Mouse (Mus musculus): Measurements from ENCODE around the gene Frmd4a.

DNA sequence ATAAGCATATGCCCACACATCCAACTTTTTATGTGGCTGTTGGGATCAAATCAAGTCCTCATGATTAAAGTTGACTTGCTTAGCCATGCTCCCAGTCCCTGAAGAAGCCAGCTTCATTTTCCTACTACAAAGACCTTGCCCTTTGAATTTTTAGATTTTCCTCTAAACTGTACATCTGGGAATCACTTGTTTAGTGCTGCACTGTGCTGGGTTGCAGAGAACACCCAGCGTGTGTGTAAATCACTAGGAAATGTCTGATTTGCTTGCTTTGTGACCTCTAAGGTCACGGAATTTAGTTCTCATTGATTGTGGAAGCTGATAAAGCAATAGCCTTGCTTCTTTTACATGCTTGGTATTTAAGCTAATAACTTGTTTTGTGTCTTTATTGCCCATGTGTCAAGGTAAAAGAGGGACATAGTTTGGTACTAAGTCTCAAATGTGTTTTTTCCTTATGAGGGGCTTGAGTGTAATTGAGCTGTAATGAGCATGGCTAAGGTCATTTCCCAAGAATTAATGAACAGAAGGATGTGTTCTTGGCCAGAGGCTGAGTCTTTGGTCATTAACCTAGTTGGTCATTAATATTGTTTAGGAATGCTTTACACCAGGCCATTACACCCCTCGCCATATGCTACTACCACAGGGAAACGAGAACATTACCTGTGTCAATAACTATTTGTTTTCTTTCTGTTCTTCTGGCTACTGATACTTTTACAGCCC is 11.7 kb downstream of the Frmd4a start:
- TF ChIP-seq CTCF (IDR thresholded peaks at IDR 0.05; ENCODE audit: low read depth, low read length), result no peak
- no peak for TF ChIP-seq GATA1 (IDR thresholded peaks at IDR 0.05; ENCODE audit: borderline replicate concordance, low read length)
- no peak for TF ChIP-seq POLR2AphosphoS5 (IDR thresholded peaks at IDR 0.05; ENCODE audit: insufficient replicate concordance, low read depth, low read length)
- TF ChIP-seq GATA2 (IDR thresholded peaks at IDR 0.05; ENCODE audit: borderline replicate concordance, low read depth, low read length), result no peak
- TF ChIP-seq TAL1 (conservative IDR thresholded peaks at IDR 0.05; ENCODE audit: low read depth, low read length), result no peak

All from G1E (cell line).